Mouse (Mus musculus): ENCODE measurements at regions not wholly inside any gene's neighbourhood (a gene's known extent, or its start where the extent isn't known, plus 50 kb on each side); places are given as distances from the start of the nearest gene placed in this dataset.

- DNase-seq (ENCODE audit: low spot score in 2 of 2), result no peak
Observed at GRCm38 (mm10) chr9:23062656-23063444, 160.0 kb upstream of the Bmper start.

GRCm38 (mm10) chr9:23064001-23064400, 158.9 kb upstream of the Bmper start:
- no peak for DNase-seq (ENCODE audit: low spot score in 2 of 2)

GRCm38 (mm10) chr9:23064811-23065210, 158.1 kb upstream of the Bmper start:
- no peak for DNase-seq (ENCODE audit: low spot score in 2 of 2)

GRCm38 (mm10) chr9:23068101-23068791, 154.6 kb upstream of the Bmper start:
- no peak for DNase-seq (ENCODE audit: low spot score in 2 of 2)

GRCm38 (mm10) chr9:23069161-23069560, 153.7 kb upstream of the Bmper start:
- no peak for DNase-seq (ENCODE audit: low spot score in 2 of 2)

- no peak for DNase-seq (ENCODE audit: low spot score in 2 of 2)
Observed at GRCm38 (mm10) chr9:23071006-23071405, 151.9 kb upstream of the Bmper start.

GRCm38 (mm10) chr9:23072741-23073140, 150.1 kb upstream of the Bmper start:
- DNase-seq (ENCODE audit: low spot score in 2 of 2), result no peak

GRCm38 (mm10) chr9:23083562-23083961, 139.3 kb upstream of the Bmper start:
- DNase-seq (ENCODE audit: low spot score in 2 of 2), result peak; percentile 62 to 74

- no peak for DNase-seq (ENCODE audit: low spot score in 2 of 2)
Observed at GRCm38 (mm10) chr9:23089339-23089738, 133.5 kb upstream of the Bmper start.

- DNase-seq (ENCODE audit: low spot score in 2 of 2), result no peak
Observed at GRCm38 (mm10) chr9:23097134-23097789, 125.6 kb upstream of the Bmper start.

GRCm38 (mm10) chr9:23101584-23101983, 121.3 kb upstream of the Bmper start:
- DNase-seq (ENCODE audit: low spot score in 2 of 2), result no peak

GRCm38 (mm10) chr9:23101990-23102796, 120.7 kb upstream of the Bmper start:
- no peak for DNase-seq (ENCODE audit: low spot score in 2 of 2)

GRCm38 (mm10) chr9:23111500-23111899, 111.4 kb upstream of the Bmper start:
- no peak for DNase-seq (ENCODE audit: low spot score in 2 of 2)

GRCm38 (mm10) chr9:23115026-23115425, 107.8 kb upstream of the Bmper start:
- peak in 1 of 2 experiments; percentile 20 for DNase-seq (ENCODE audit: low spot score in 2 of 2)

GRCm38 (mm10) chr9:23115540-23115939, 107.3 kb upstream of the Bmper start:
- no peak for DNase-seq (ENCODE audit: low spot score in 2 of 2)

- no peak for DNase-seq (ENCODE audit: low spot score in 2 of 2)
Observed at GRCm38 (mm10) chr9:23116311-23116710, 106.6 kb upstream of the Bmper start.

- no peak for DNase-seq (ENCODE audit: low spot score in 2 of 2)
Observed at GRCm38 (mm10) chr9:23119811-23120210, 103.1 kb upstream of the Bmper start.

GRCm38 (mm10) chr9:23120814-23121213, 102.1 kb upstream of the Bmper start:
- no peak for DNase-seq (ENCODE audit: low spot score in 2 of 2)

- no peak for DNase-seq (ENCODE audit: low spot score in 2 of 2)
Observed at GRCm38 (mm10) chr9:23122524-23122923, 100.4 kb upstream of the Bmper start.

GRCm38 (mm10) chr9:23123452-23123851, 99.4 kb upstream of the Bmper start:
- no peak for DNase-seq (ENCODE audit: low spot score in 2 of 2)
